Mouse (Mus musculus) kidney, postnatal 0 days (tissue): ENCODE results near the gene Rassf1. TPM values are rescaled to one million over a fixed set of nuclear protein-coding genes. Genes with fewer than 3 reads are reported as not detected.

Source experiments
- ATAC-seq: fragments of 200-750 bp; cut with Nextera tagmentation; replicated peaks from 2 replicates; pipeline ENCODE4 v1.8.0; 2017; ENCODE audit warnings: low read depth, moderate number of reproducible peaks, moderate TSS enrichment, moderate library complexity; ENCODE audit not compliant: low FRiP score
- DNase-seq: peaks from one replicate; pipeline ENCODE4 v3.0.0-alpha.2; 2016; ENCODE audit warnings: low spot score
- H3K27ac ChIP-seq: fragments of 300-500 bp; sonication (generic); 2 replicates; pipeline ENCODE4 v1.5.1; 2014; ENCODE audit warnings: mild to moderate bottlenecking
- H3K27me3 ChIP-seq: fragments of 300-500 bp; sonication (generic); 2 replicates; pipeline ENCODE4 v1.6.1; 2014; ENCODE audit warnings: low read length, mixed read lengths; ENCODE audit not compliant: insufficient read depth
- H3K36me3 ChIP-seq: fragments of 300-500 bp; sonication (generic); 2 replicates; pipeline ENCODE4 v1.6.1; 2014; ENCODE audit warnings: low read length, mixed read lengths; ENCODE audit not compliant: insufficient read depth
- H3K4me1 ChIP-seq: fragments of 300-500 bp; sonication (generic); replicated peaks from 2 replicates; pipeline ENCODE4 v1.6.1; 2014; ENCODE audit warnings: antibody characterized with exemption, low read length, mixed read lengths; ENCODE audit not compliant: insufficient read depth
- H3K4me2 ChIP-seq: fragments of 300-500 bp; sonication (generic); 2 replicates; pipeline ENCODE4 v1.6.1; 2014; ENCODE audit warnings: mild to moderate bottlenecking, low read length, moderate library complexity, mixed read lengths
- H3K4me3 ChIP-seq: fragments of 300-500 bp; sonication (generic); replicated peaks from 2 replicates; pipeline ENCODE4 v1.5.1; 2014; ENCODE audit warnings: low read depth, low read length
- H3K9ac ChIP-seq: fragments of 300-500 bp; sonication (generic); 2 replicates; pipeline ENCODE4 v1.6.1; 2014; ENCODE audit warnings: low read depth, low read length
- H3K9me3 ChIP-seq: fragments of 300-500 bp; sonication (generic); replicated peaks from 2 replicates; pipeline ENCODE4 v1.6.1; 2016; ENCODE audit warnings: low read length, inconsistent platforms, mixed read lengths
- CTCF ChIP-seq: IDR thresholded peaks from 2 replicates; pipeline ENCODE4 v1.5.1; 2016; ENCODE audit warnings: antibody characterized with exemption, low read depth, mild to moderate bottlenecking, moderate library complexity
- WGBS: fragments of 180-500 bp; shearing (Covaris S2); extraction: QIAGEN DNeasy Blood & Tissue Kit; methylation state at CpG from one replicate; pipeline ENCODE4 v1.1.7; 2014; 5-methylcytosine and 5-hydroxymethylcytosine counted together
- polyA plus RNA-seq: library from polyadenylated mRNA; unstranded; fragments of >200 nt; fragmentation: Nextera tagmentation; extraction: Ambion mirVana; gene quantifications from 2 replicates; pipeline ENCODE4 v1.2.1, GENCODE M21; 2015

Gene Rassf1
- polyA plus RNA-seq, 1 experiment from 2014 or later, result 49.8 TPM

DNA sequence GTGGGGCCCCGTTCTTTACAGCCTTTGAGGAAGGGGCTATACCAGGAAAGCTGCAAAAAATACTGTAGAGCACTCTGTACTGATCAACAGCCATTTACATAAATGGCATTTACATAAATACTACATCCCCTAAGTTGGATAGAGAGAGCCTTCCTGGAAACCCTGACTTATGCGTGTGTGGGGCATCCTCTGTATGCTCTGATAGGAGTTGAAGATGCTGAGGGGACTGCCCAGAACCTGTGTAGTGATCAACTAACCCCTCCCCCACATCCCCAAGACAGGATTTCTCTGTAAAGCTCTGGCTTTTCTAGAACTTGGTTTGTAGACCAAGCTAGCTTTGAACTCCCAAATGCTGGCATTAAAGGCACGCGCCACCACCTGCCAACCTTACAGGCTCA, 58.1 kb downstream of the Rassf1 start:
- Histone ChIP-seq H3K4me2 (peak overlapping the region; percentile 14; the same call in 1 of the 2 replicates), H3K4me3 (no peak overlapping the region), H3K27ac (peak overlapping the region; percentile 85; the same call in 1 of the 2 replicates), H3K27me3 (no peaks in the 10 kb centered on the region), H3K9ac (no peak overlapping the region), H3K36me3 (peaks cover 7% of the 10 kb centered on the region; the same call in 1 of the 2 replicates), H3K4me1 (peaks cover 44% of the 10 kb centered on the region), H3K9me3 (no peaks in the 10 kb centered on the region)
- ATAC-seq (no peak), DNase-seq (no peak)
- 71% methylated on average over 4 of the region's 4 CpGs for WGBS
- no peak for TF ChIP-seq CTCF

DNA sequence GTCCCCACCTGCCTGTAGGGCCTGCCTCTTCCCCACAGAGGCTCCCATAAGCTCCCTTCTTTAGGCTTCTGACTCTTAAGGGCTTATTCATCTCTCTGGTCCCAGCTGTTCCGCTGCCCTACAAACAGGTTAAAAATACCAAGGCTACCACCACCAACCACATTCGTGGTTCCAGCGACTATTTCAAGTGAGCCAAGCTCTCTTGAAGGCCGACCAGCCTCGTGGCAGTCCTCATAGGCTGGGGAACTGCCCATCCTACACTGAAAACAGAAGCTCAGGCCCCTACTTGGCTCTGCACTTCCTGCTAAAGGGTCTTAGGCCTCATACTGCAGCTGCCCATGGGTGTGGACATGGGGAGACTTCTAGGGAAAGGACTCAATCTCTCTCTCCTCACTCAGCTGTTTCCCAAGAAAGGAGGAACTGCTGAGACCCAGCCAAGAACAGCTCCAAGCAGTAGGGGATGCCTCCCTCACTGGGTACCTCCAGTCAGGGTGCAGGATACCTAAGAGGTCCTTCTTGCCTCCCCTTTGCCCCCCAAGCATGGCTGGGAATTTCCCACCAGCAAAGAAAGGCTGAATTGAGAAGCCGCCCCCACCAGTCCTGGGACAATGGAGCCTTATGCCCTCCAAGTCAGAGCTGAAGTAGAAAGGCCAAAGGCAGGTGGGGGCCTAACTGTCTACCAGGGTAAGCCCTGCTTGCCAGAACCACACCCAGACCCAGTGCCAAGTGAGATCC, 60.3 kb downstream of the Rassf1 start:
- ATAC-seq (no peak), DNase-seq (no peak)
- TF ChIP-seq CTCF, result no peak
- Histone ChIP-seq H3K4me2 (peak overlapping the region; percentile 56; the same call in 1 of the 2 replicates), H3K27ac (peak overlapping the region; percentile 85), H3K27me3 (no peaks in the 10 kb centered on the region), H3K9me3 (no peaks in the 10 kb centered on the region), H3K4me3 (no peak overlapping the region), H3K9ac (peak overlapping the region; percentile 50), H3K4me1 (peaks cover 33% of the 10 kb centered on the region), H3K36me3 (peaks cover 29% of the 10 kb centered on the region)
- WGBS, result 67% methylated on average over 6 of the region's 6 CpGs

Other genes with a start within 250 kb of the Rassf1 start
- 10.1 and 11.5 TPM in 2 replicates for gene Hemk1, start 213.2 kb upstream of the Rassf1 start, polyA plus RNA-seq
- 2.0 and 2.2 TPM in 2 replicates for gene 6430571L13Rik, start 211.0 kb upstream of the Rassf1 start, polyA plus RNA-seq
- gene Cacna2d2, start 151.9 kb upstream of the Rassf1 start, polyA plus RNA-seq, result 0.64 TPM in 2 replicates
- gene Tmem115, start 17.6 kb upstream of the Rassf1 start, polyA plus RNA-seq, result 53.2 and 54.7 TPM in 2 replicates
- 50.1 and 53.9 TPM in 2 replicates for gene Cyb561d2, start 9.4 kb upstream of the Rassf1 start, polyA plus RNA-seq
- gene Nprl2, start 9.3 kb upstream of the Rassf1 start, polyA plus RNA-seq, result 43.8 and 45.5 TPM in 2 replicates
- 6.7 and 7.9 TPM in 2 replicates for gene Zmynd10, start 4.3 kb upstream of the Rassf1 start, polyA plus RNA-seq
- gene Tusc2, start 11.7 kb downstream of the Rassf1 start, polyA plus RNA-seq, result 52.1 and 53.0 TPM in 2 replicates
- gene Hyal2, start 16.4 kb downstream of the Rassf1 start, polyA plus RNA-seq, result 87.7 and 88.8 TPM in 2 replicates
- 5.0 and 6.0 TPM in 2 replicates for gene Hyal1, start 25.4 kb downstream of the Rassf1 start, polyA plus RNA-seq
- gene Naa80, start 27.3 kb downstream of the Rassf1 start, polyA plus RNA-seq, result 20.3 and 22.3 TPM in 2 replicates
- 1.3 and 2.0 TPM in 2 replicates for gene Hyal3, start 29.3 kb downstream of the Rassf1 start, polyA plus RNA-seq
- gene Ifrd2, start 36.1 kb downstream of the Rassf1 start, polyA plus RNA-seq, result 28.9 and 29.9 TPM in 2 replicates
- gene Sema3b, start 57.7 kb downstream of the Rassf1 start, polyA plus RNA-seq, result 30.5 and 33.3 TPM in 2 replicates
- 351 and 359 TPM in 2 replicates for gene Gnai2, start 83.8 kb downstream of the Rassf1 start, polyA plus RNA-seq
- gene Slc38a3, start 118.0 kb downstream of the Rassf1 start, polyA plus RNA-seq, result 12.9 and 14.7 TPM in 2 replicates
- gene Gnat1, start 128.2 kb downstream of the Rassf1 start, polyA plus RNA-seq, result 0.89 and 1.2 TPM in 2 replicates
- 16.2 and 17.3 TPM in 2 replicates for gene Sema3f, start 158.9 kb downstream of the Rassf1 start, polyA plus RNA-seq
- 108 and 113 TPM in 2 replicates for gene Rbm5, start 219.4 kb downstream of the Rassf1 start, polyA plus RNA-seq